Mouse (Mus musculus) thymus, postnatal 10 days (tissue): ENCODE measurements around the gene Mrps31.

ENCODE experiments used
- DNase-seq, 2 experiments: peaks; one replicate each; pipeline ENCODE4 v3.0.0; 2021; ENCODE audit warnings: low spot score in 2 of 2

Gene Mrps31

GRCm38 (mm10) chr8:22411282-22411702, at the start of gene Mrps31:
Gene Mrps31, plus strand, starts transcription at chr8:22411361.
- peak; percentile 51 to 80 for DNase-seq

- DNase-seq, result no peak
Observed at GRCm38 (mm10) chr8:22376311-22376710, 34.9 kb upstream of the Mrps31 start.

- DNase-seq, result peak; percentile 23 to 67
Observed at GRCm38 (mm10) chr8:22376903-22377302, 34.3 kb upstream of the Mrps31 start.

GRCm38 (mm10) chr8:22380934-22381333, 30.2 kb upstream of the Mrps31 start:
- no peak for DNase-seq

- DNase-seq, result no peak
Observed at GRCm38 (mm10) chr8:22382824-22383595, 28.2 kb upstream of the Mrps31 start.

GRCm38 (mm10) chr8:22385158-22385557, 26.0 kb upstream of the Mrps31 start:
- no peak for DNase-seq

GRCm38 (mm10) chr8:22389874-22390273, 21.3 kb upstream of the Mrps31 start:
- no peak for DNase-seq

- no peak for DNase-seq
Observed at GRCm38 (mm10) chr8:22390766-22391463, 20.2 kb upstream of the Mrps31 start.

GRCm38 (mm10) chr8:22394471-22394870, 16.7 kb upstream of the Mrps31 start:
- DNase-seq, result no peak

- no peak for DNase-seq
Observed at GRCm38 (mm10) chr8:22395256-22395655, 15.9 kb upstream of the Mrps31 start.

- DNase-seq, result no peak
Observed at GRCm38 (mm10) chr8:22397811-22398141, 13.4 kb upstream of the Mrps31 start.

GRCm38 (mm10) chr8:22398142-22398951, 12.8 kb upstream of the Mrps31 start, which contains the start of gene Slc25a15:
Gene Slc25a15, minus strand, starts transcription at chr8:22398597.
- DNase-seq, result peak; percentile 88 to 91

GRCm38 (mm10) chr8:22399285-22399880, 11.8 kb upstream of the Mrps31 start:
- DNase-seq, result no peak

- no peak for DNase-seq
Observed at GRCm38 (mm10) chr8:22400593-22400992, 10.6 kb upstream of the Mrps31 start.

GRCm38 (mm10) chr8:22403235-22403634, 7.9 kb upstream of the Mrps31 start:
- DNase-seq, result no peak

GRCm38 (mm10) chr8:22405733-22406132, 5.4 kb upstream of the Mrps31 start:
- DNase-seq, result no peak

- DNase-seq, result no peak
Observed at GRCm38 (mm10) chr8:22410688-22411281, 376 bp upstream of the Mrps31 start.

- DNase-seq, result no peak
Observed at GRCm38 (mm10) chr8:22411971-22412370, 810 bp downstream of the Mrps31 start.
